Mouse (Mus musculus): Measurements from ENCODE around the gene 0610009B22Rik.
A peak's percentile ranks its signal among the peaks of the same experiment; 100 is the strongest.

0610009B22Rik gene

GRCm38 (mm10) chr11:51661867-51662365 is 26.8 kb downstream of the 0610009B22Rik start:
- DNase-seq (ENCODE audit: extremely low spot score): no peak

GRCm38 (mm10) chr11:51658705-51659104 is 30.0 kb downstream of the 0610009B22Rik start:
- DNase-seq (ENCODE audit: extremely low spot score): no peak

GRCm38 (mm10) chr11:51658291-51658690 is 30.4 kb downstream of the 0610009B22Rik start:
- no peak for DNase-seq (ENCODE audit: extremely low spot score)

GRCm38 (mm10) chr11:51656798-51657521 is 31.7 kb downstream of the 0610009B22Rik start:
- no peak for DNase-seq (ENCODE audit: extremely low spot score)

- no peak for DNase-seq (ENCODE audit: extremely low spot score)
Measured at GRCm38 (mm10) chr11:51654891-51655290, 33.8 kb downstream of the 0610009B22Rik start.

- no peak for DNase-seq (ENCODE audit: extremely low spot score)
Measured at GRCm38 (mm10) chr11:51653736-51654135, 34.9 kb downstream of the 0610009B22Rik start.

- no peak for DNase-seq (ENCODE audit: extremely low spot score)
Measured at GRCm38 (mm10) chr11:51652889-51653418, 35.7 kb downstream of the 0610009B22Rik start.

- peak; percentile 78 for DNase-seq (ENCODE audit: extremely low spot score)
Measured at GRCm38 (mm10) chr11:51650691-51651515, 37.8 kb downstream of the 0610009B22Rik start, which contains the start of the genes N4bp3 and D930048N14Rik. TSS of gene N4bp3 (minus strand) at chr11:51650842. TSS of gene D930048N14Rik (plus strand) at chr11:51650954.

- DNase-seq (ENCODE audit: extremely low spot score): no peak
Measured at GRCm38 (mm10) chr11:51650261-51650660, 38.4 kb downstream of the 0610009B22Rik start.

GRCm38 (mm10) chr11:51649889-51650199 is 38.8 kb downstream of the 0610009B22Rik start:
- DNase-seq (ENCODE audit: extremely low spot score): peak; percentile 35

- DNase-seq (ENCODE audit: extremely low spot score): peak; percentile 14
Measured at GRCm38 (mm10) chr11:51649111-51649888, 39.4 kb downstream of the 0610009B22Rik start.

GRCm38 (mm10) chr11:51648566-51648965 is 40.1 kb downstream of the 0610009B22Rik start:
- peak; percentile 85 for DNase-seq (ENCODE audit: extremely low spot score)

- DNase-seq (ENCODE audit: extremely low spot score): peak; percentile 29
Measured at GRCm38 (mm10) chr11:51646751-51647667, 41.7 kb downstream of the 0610009B22Rik start.

GRCm38 (mm10) chr11:51646245-51646644 is 42.4 kb downstream of the 0610009B22Rik start:
- DNase-seq (ENCODE audit: extremely low spot score): no peak

GRCm38 (mm10) chr11:51645293-51645692 is 43.4 kb downstream of the 0610009B22Rik start:
- no peak for DNase-seq (ENCODE audit: extremely low spot score)

GRCm38 (mm10) chr11:51644217-51644616 is 44.5 kb downstream of the 0610009B22Rik start:
- no peak for DNase-seq (ENCODE audit: extremely low spot score)

- DNase-seq (ENCODE audit: extremely low spot score): no peak
Measured at GRCm38 (mm10) chr11:51643761-51644160, 44.9 kb downstream of the 0610009B22Rik start.

GRCm38 (mm10) chr11:51643202-51643601 is 45.5 kb downstream of the 0610009B22Rik start:
- no peak for DNase-seq (ENCODE audit: extremely low spot score)

GRCm38 (mm10) chr11:51640748-51641147 is 47.9 kb downstream of the 0610009B22Rik start:
- no peak for DNase-seq (ENCODE audit: extremely low spot score)

GRCm38 (mm10) chr11:51638497-51638896 is 50.2 kb downstream of the 0610009B22Rik start:
- no peak for DNase-seq (ENCODE audit: extremely low spot score)

Measured in embryo, embryonic 9.5 days (tissue).